Mouse (Mus musculus): ENCODE data around the gene Acnat1.

DNA sequence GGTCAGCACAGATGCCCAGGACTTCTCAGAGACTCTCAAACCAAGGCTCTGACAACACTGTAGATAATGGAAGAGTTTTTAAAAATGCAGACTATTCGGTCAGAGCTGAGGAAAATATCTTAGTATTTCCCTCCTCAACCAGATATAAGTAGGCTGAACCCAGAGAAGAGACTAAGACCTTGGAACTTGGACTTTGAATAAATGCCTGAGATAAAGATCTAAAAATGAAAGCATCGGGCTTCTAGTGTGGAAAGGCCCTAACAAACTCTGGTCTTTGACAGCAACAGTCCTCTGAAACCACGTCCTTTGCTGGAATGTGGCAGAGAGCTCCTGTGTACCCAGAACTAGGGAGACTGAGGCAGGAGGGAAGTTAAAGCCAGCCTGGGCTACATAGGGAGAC is 32.7 kb upstream of the Acnat1 start, which contains the start of gene Baat:
- no peak for TF ChIP-seq CTCF (IDR thresholded peaks at IDR 0.05; ENCODE audit: low read depth, low read length)
- no peak for TF ChIP-seq POLR2A (IDR thresholded peaks at IDR 0.05; ENCODE audit: insufficient read depth, low read length)
